Mouse (Mus musculus): ENCODE results near the gene Gpr61. TPM values are rescaled to one million over a fixed set of nuclear protein-coding genes. Genes with fewer than 3 reads are reported as not detected.

The Gpr61 gene
- total RNA-seq, 2 experiments from 2014 or later: 15.6 to 15.9 TPM

DNA sequence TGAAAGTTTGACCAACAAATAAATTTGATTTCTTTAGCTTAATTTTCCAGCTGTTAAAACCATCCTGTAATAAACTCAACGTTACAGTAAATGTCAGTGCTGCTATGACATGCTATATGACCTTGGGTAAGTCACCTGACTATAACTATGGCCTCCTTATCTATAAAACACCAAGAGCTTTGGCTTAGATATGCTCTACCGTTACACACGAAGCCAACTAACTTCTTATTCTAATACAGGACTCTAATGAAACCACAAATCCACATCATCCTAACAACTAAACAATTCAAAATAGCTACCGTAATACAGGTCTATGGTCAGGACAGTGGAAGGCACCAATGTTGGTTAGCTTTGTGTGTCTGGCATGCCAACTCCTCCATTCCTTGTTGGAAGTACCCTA lies 24.9 kb downstream of the Gpr61 start:
- DNase-seq: no peak

DNA sequence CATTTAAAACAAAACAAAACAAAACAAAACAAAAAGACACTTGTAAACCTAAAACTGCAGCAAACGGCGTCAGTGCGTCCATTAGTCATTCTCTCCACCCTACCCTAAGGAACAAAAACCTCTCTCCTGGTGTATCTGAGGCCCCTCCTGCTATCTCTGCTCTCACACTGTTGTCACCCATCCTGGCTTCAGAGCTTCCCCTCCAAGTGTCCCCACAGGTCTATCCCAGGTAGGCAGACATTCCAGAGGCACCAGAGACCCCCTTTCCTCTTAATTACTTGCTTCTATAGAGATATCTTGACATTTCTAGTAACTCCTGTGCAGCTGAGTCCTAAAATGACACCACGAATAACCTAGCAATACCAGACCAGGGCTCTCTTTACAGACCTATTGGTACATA lies 25.3 kb downstream of the Gpr61 start:
- no peak for DNase-seq

DNA sequence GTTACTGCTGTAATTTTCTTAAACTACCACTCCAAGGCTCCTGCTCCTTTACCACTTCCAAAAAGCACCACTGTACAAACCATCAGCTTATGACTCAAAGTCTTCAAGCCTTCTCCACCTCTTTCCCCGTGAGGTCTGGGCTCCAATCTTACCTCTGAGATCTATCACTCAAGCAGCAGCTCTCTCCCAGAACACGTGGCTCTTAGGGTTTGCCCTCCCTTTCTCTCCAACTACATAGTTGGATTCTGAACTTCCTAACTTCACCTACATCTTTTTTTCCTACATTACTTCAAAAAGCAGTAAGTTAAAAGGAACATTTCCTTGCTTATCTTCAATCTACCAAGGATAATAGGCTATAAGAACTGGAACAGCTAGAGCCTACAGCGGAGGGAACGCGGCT lies 26.2 kb downstream of the Gpr61 start:
- no peak for DNase-seq

DNA sequence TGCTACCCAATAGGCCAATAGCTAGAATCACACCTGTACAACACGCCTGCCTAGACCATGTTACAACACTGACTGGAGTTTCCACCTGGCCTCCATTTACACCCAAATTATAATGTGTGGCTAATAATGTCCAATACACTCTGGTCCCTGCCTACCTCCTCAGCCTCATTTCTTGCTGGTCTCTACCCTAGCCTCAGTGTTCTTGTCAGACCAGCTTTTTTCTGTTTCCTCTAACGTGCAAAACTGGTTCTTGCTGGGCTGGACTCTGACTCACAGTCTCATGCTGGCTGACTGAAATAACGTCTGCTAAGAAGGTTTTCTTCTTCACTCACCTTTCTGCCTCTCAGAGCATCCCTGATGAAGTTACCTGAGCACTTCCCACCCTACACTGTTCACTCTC lies 28.4 kb downstream of the Gpr61 start:
- DNase-seq: no peak

DNA sequence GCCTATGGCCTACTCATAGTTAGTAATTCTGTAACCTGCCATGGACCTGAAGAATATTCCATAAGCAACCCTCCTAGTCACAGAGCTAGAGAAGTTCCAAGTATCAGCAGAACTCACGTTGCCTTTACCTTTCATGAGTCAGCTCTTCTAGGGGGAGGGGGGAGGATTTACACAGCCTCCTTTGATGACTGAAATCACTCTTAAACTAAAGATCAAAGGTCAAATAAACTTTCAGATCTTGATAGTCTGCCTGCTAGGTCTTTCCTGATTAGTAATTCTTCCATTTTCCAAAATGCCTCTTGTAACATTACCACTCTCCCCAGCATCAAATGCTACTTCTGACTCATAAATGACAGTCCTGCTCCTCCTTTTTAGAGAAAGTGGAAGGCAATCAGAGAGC lies 30.6 kb downstream of the Gpr61 start:
- no peak for DNase-seq

DNA sequence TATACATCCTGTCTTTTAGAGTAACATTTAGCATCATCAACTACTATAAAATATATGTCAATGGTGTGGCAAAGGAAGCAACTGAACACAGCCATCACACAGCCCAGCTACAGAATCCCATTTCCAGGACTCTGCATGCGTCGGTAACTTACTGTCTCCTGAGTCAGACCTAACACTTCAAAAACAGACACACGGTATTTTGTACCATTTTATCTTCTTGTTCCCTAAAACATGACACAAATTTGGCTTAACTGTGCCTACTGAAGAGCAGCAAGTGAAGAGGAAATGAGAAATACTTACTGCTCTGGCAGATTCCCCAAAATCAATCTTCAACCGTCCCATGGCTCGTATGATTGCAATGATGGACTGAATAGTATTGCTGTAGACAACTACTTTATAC lies 31.4 kb downstream of the Gpr61 start:
- DNase-seq: no peak

DNA sequence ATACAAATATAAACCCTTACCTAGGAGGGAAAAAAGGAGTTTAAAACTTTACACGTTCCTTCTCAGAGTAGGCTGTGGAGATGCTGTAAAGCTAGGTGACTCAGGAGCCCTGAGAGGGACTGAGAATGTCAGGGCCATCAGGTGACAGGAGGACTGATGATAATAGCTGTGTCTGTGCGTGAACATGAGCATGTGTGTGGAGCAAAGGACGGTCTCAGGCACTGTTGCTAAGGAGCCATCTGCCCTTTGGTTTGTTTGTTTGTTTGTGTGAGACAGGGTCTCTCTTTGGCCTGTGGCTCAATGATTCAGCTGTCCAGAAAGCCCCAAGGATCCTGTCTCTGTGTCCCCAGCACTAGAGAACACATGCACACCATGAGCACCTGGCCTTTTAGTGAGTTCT lies 33.6 kb downstream of the Gpr61 start:
- no peak for DNase-seq

DNA sequence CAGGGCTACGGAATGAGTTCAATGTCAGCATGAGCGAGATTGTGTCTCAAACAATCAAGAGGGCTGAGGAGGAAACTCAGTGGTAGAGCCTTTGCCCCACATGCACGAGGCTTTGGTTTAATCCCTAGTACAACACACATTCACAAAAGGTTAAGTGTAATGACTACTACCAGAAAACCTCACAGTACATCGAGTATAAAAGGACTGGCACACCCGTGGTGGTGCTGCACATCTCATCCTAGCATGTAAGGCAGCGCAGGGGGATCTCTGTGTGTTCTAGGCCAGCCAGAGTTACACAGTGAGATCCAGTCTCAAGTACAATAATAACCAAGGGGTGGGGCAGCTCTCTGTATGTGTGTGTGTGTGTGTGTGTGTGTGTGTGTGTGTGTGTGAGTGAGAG lies 37.2 kb downstream of the Gpr61 start:
- DNase-seq: no peak

DNA sequence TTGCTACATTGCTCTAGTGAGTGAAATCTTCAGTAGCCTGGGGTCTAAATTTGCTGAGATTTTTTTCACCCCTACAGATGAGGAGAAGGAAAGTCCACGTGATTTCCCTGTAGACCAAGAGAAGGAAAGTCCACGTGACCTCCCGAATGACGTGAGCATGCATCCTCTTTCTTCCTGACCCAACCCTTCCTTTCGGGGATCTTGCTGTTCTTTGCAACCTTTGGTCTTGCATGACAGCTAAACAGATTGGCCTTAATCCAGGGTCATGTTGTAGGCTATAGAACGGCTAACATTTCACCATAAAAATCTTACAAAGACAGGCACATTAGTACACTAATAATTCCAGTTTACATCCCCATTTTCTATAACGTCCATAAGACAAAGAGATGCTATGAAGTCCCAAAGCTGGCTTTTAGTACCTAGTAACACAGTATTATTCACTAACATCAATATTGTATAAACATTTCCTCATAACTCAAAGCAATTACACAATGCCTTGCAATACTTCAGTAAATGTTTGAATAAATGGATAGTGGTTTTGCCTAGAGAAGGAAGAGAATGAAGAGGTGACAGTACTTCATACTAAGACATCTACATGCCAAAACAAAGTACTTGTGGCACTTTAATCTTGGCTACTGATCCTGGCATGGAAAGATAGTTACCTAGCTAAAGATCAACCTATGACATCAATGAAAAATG lies 40.9 kb downstream of the Gpr61 start:
- DNase-seq: no peak

DNA sequence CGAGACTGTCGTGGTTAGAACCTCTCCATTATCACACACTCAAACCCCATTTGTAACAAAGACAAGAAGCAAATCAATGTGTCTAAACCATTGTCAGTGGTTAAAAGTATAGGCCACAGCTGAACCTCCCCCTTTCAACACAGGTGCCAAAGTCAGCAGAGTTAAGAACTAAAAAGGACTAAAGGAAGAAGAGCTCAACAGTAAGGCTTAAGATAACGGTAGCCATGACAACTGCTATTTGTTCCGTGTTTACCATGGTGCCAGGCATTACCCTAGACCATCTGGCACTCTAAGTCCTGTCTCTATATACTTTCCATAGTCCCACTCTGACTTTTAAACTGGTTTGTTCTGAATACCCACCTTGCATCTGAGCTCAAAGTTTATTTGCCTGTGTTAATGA lies 42.0 kb downstream of the Gpr61 start:
- no peak for DNase-seq

DNA sequence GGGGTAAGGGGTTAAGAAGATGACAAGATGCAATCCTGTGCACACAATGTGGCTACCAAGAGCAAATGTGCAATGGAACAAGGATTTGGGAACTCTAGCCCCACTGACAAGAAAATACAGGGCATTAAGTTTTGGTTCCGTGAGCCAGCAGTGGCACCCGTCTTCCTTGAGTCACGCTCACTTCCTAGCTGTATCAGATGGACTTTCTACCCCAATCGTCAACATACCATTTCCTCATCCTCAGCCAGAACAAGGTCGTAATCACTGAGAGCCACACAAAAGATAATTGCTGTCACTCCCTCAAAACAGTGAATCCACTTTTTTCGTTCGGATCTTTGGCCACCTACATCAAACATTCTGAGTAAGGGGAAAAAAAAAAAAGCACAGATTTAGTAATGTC lies 42.4 kb downstream of the Gpr61 start:
- DNase-seq: no peak

DNA sequence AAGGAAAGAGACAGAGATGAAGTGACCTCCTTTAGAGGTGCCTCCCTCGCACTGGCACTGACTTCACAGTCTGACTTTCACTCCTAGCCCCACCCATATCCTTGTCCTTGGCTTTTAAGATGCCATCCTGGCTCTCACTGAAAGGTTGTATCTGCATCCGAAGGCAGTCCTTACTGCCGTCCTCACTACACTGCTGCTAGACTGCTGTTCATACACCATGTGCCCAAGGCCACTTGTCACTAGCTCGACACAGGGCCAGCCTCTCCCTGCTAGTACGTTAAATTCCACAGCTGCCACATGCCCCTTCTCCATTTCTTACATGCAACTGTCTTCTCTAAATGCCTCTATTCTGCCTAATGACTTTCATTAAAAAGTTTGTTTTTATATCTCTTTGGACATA lies 43.4 kb downstream of the Gpr61 start:
- no peak for DNase-seq

DNA sequence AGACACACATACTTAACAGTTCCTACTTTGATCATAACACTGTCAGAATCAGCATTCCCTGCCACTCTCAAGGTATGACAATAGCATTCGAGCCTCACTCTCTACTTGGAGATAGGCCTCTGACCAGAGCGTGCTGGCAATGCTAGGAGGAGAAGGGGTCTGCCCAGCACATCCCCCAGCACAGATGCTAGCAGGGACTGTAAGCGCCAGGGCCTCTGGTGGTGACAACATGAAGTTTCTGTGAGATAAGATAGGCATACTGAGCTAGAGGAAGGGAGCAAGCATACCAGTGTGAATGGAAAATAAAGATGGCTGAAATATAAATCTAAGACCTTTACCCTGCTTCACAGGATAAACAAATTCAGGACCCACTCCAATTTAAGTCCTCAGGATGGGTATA lies 49.4 kb downstream of the Gpr61 start:
- DNase-seq: no peak

DNA sequence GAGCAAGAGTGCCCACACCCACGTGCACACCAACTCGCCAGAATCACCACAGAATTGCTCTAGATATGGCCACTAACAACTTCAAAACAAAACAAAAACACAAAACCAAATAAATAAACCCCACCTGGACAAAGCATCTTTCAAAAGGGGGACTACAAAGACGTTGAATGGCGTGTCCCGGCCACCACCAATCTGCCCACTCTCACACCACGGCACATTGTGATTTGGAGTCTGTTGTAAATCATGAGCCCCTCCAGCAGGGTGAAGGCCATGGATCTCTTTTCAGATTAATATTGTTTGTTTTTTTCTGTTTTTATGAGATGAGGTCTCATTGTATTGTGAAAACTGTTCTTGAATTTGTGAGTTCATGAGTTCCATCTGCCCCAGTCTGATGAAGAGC lies 52.6 kb downstream of the Gpr61 start:
- no peak for DNase-seq

DNA sequence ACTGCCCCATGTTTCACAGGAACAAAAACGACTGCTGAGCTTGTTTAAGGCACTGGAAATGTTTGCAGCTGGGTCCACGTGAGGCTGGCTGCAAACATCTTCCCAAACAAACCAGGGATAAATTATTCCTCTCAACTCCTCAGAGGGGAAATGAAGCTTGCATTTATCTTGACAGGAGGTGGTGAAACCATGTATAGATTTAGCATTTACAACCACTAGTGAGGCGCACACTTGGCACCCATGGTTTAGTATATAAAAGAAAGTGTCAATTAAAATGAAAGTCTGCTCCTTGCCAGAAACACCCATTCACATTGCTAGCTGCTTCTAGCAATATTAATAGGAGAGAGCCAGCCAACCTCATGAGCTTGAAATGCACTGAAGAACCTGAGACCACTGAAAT lies 53.1 kb downstream of the Gpr61 start:
- no peak for DNase-seq

Other genes with a start within 250 kb of the Gpr61 start
- 100 to 1,000 TPM; 161 to 173 TPM for gene Gstm7, start 223.1 kb downstream of the Gpr61 start, total RNA-seq (2021)
- gene Gstm6, start 211.1 kb downstream of the Gpr61 start, total RNA-seq (2021): 10 to 100 TPM; 15.0 to 16.0 TPM
- not detected for gene Gstm3, start 185.6 kb downstream of the Gpr61 start, total RNA-seq (2021)
- gene Gstm2, start 168.4 kb downstream of the Gpr61 start, total RNA-seq (2021): 1 to 10 TPM; 3.1 to 3.6 TPM
- 100 to 1,000 TPM; 311 to 336 TPM for gene Gstm1, start 136.9 kb downstream of the Gpr61 start, total RNA-seq (2021)
- 10 to 100 TPM; 11.3 to 12.4 TPM for gene Gstm4, start 110.0 kb downstream of the Gpr61 start, total RNA-seq (2021)
- 10 to 100 TPM; 74.2 to 76.2 TPM for gene Ampd2, start 68.2 kb downstream of the Gpr61 start, total RNA-seq (2021)
- gene Gnat2, start 62.1 kb downstream of the Gpr61 start, total RNA-seq (2021): not detected
- gene Gnai3, start 8.7 kb downstream of the Gpr61 start, total RNA-seq (2021): 10 to 100 TPM; 32.4 to 32.9 TPM
- gene Amigo1, start 31.5 kb upstream of the Gpr61 start, total RNA-seq (2021): 10 to 100 TPM; 65.0 to 69.0 TPM
- gene Cyb561d1, start 46.3 kb upstream of the Gpr61 start, total RNA-seq (2021): 10 to 100 TPM; 16.4 to 16.5 TPM
- gene Atxn7l2, start 56.1 kb upstream of the Gpr61 start, total RNA-seq (2021): 10 to 100 TPM; 25.7 to 28.9 TPM
- 1 to 10 TPM; 2.0 to 2.3 TPM for gene Sypl2, start 71.8 kb upstream of the Gpr61 start, total RNA-seq (2021)
- gene Psma5, start 102.0 kb upstream of the Gpr61 start, total RNA-seq (2021): 10 to 100 TPM; 70.9 to 81.1 TPM
- gene Sort1, start 129.2 kb upstream of the Gpr61 start, total RNA-seq (2021): 100 to 1,000 TPM; 345 to 381 TPM
- gene Mybphl, start 210.0 kb upstream of the Gpr61 start, total RNA-seq (2021): 1 to 10 TPM; 1.8 to 1.9 TPM
- 10 to 100 TPM; 18.4 TPM for gene Psrc1, start 229.0 kb upstream of the Gpr61 start, total RNA-seq (2021)